Mouse (Mus musculus): ENCODE results near the gene Nr6a1.

Nr6a1 gene

GRCm38 (mm10) chr2:38874544-38875108 is 52.9 kb downstream of the Nr6a1 start:
- DNase-seq (ENCODE audit: low read depth, low spot score) = no peak

GRCm38 (mm10) chr2:38872730-38873129 is 54.8 kb downstream of the Nr6a1 start:
- DNase-seq (ENCODE audit: low read depth, low spot score) = no peak

GRCm38 (mm10) chr2:38866711-38867110 is 60.8 kb downstream of the Nr6a1 start:
- no peak for DNase-seq (ENCODE audit: low read depth, low spot score)

GRCm38 (mm10) chr2:38864011-38864410 is 63.5 kb downstream of the Nr6a1 start:
- peak; percentile 27 for DNase-seq (ENCODE audit: low read depth, low spot score)

GRCm38 (mm10) chr2:38851797-38852196 is 75.7 kb downstream of the Nr6a1 start:
- no peak for DNase-seq (ENCODE audit: low read depth, low spot score)

- no peak for DNase-seq (ENCODE audit: low read depth, low spot score)
Measured at GRCm38 (mm10) chr2:38846319-38846718, 81.2 kb downstream of the Nr6a1 start.

GRCm38 (mm10) chr2:38835489-38835888 is 92.0 kb downstream of the Nr6a1 start:
- no peak for DNase-seq (ENCODE audit: low read depth, low spot score)

- no peak for DNase-seq (ENCODE audit: low read depth, low spot score)
Measured at GRCm38 (mm10) chr2:38831976-38832375, 95.5 kb downstream of the Nr6a1 start.

GRCm38 (mm10) chr2:38829521-38829920 is 98.0 kb downstream of the Nr6a1 start:
- DNase-seq (ENCODE audit: low read depth, low spot score) = no peak

GRCm38 (mm10) chr2:38827801-38828306 is 99.6 kb downstream of the Nr6a1 start:
- no peak for DNase-seq (ENCODE audit: low read depth, low spot score)

GRCm38 (mm10) chr2:38826189-38826588 is 101.3 kb downstream of the Nr6a1 start:
- peak; percentile 4 for DNase-seq (ENCODE audit: low read depth, low spot score)

GRCm38 (mm10) chr2:38824791-38825768 is 102.4 kb downstream of the Nr6a1 start:
- DNase-seq (ENCODE audit: low read depth, low spot score) = peak; percentile 7

GRCm38 (mm10) chr2:38823912-38824583 is 103.4 kb downstream of the Nr6a1 start:
- peak; percentile 26 for DNase-seq (ENCODE audit: low read depth, low spot score)

- DNase-seq (ENCODE audit: low read depth, low spot score) = peak; percentile 3
Measured at GRCm38 (mm10) chr2:38823406-38823805, 104.1 kb downstream of the Nr6a1 start.

GRCm38 (mm10) chr2:38822995-38823394 is 104.5 kb downstream of the Nr6a1 start:
- peak; percentile 17 for DNase-seq (ENCODE audit: low read depth, low spot score)

GRCm38 (mm10) chr2:38817487-38817886 is 110.0 kb downstream of the Nr6a1 start:
- DNase-seq (ENCODE audit: low read depth, low spot score) = no peak

- peak; percentile 60 for DNase-seq (ENCODE audit: low read depth, low spot score)
Measured at GRCm38 (mm10) chr2:38797087-38797624, 130.3 kb downstream of the Nr6a1 start.

GRCm38 (mm10) chr2:38787338-38787737 is 140.2 kb downstream of the Nr6a1 start:
- DNase-seq (ENCODE audit: low read depth, low spot score) = no peak

- no peak for DNase-seq (ENCODE audit: low read depth, low spot score)
Measured at GRCm38 (mm10) chr2:38786216-38786960, 141.1 kb downstream of the Nr6a1 start.

- DNase-seq (ENCODE audit: low read depth, low spot score) = no peak
Measured at GRCm38 (mm10) chr2:38785113-38785512, 142.4 kb downstream of the Nr6a1 start.

- no peak for DNase-seq (ENCODE audit: low read depth, low spot score)
Measured at GRCm38 (mm10) chr2:38784396-38784795, 143.1 kb downstream of the Nr6a1 start.

All from CD4-positive helper T cell, adult 2 months (primary cell).